Mouse (Mus musculus) stomach, embryonic 14.5 days (tissue): ENCODE results near the gene Aunip. TPM values are rescaled to one million over a fixed set of nuclear protein-coding genes. Genes with fewer than 3 reads are reported as not detected.

Source experiments
- ATAC-seq: fragments of 200-750 bp; cut with Nextera tagmentation; 2 replicates; pipeline ENCODE4 v1.8.0; 2017; ENCODE audit warnings: low read depth, moderate TSS enrichment; ENCODE audit not compliant: insufficient number of reproducible peaks, insufficient read depth, low FRiP score
- H3K27ac ChIP-seq: fragments of 300-500 bp; sonication (generic); 2 replicates; pipeline ENCODE4 v1.5.1; 2014; ENCODE audit warnings: mild to moderate bottlenecking, low read length, moderate library complexity, mixed read lengths
- H3K27me3 ChIP-seq: fragments of 300-500 bp; sonication (generic); 2 replicates; pipeline ENCODE4 v1.6.1; 2014; ENCODE audit warnings: low read length, control low read depth, mixed read lengths; ENCODE audit not compliant: control insufficient read depth, insufficient read depth
- H3K36me3 ChIP-seq: fragments of 300-500 bp; sonication (generic); 2 replicates; pipeline ENCODE4 v1.6.1; 2014; ENCODE audit warnings: mild to moderate bottlenecking, control low read depth, low read length, moderate library complexity, mixed read lengths; ENCODE audit not compliant: control insufficient read depth, insufficient read depth
- H3K4me1 ChIP-seq: fragments of 300-500 bp; sonication (generic); 2 replicates; pipeline ENCODE4 v1.6.1; 2014; ENCODE audit warnings: low read length, control low read depth, mixed read lengths; ENCODE audit not compliant: control insufficient read depth, insufficient read depth
- H3K4me2 ChIP-seq: fragments of 300-500 bp; sonication (generic); replicated peaks from 2 replicates; pipeline ENCODE4 v1.6.1; 2014; ENCODE audit warnings: low read depth, low read length, control low read depth
- H3K4me3 ChIP-seq: fragments of 300-500 bp; sonication (generic); 2 replicates; pipeline ENCODE4 v1.5.1; 2014; ENCODE audit warnings: low read depth, low read length, control low read depth
- H3K9ac ChIP-seq: fragments of 300-500 bp; sonication (generic); replicated peaks from 2 replicates; pipeline ENCODE4 v1.6.1; 2014; ENCODE audit warnings: low read depth, mild to moderate bottlenecking, control low read depth, low read length, moderate library complexity, mixed read lengths
- H3K9me3 ChIP-seq: fragments of 300-500 bp; sonication (generic); 2 replicates; pipeline ENCODE4 v1.6.1; 2016; ENCODE audit warnings: low read depth, low read length, control low read depth; ENCODE audit not compliant: control insufficient read depth
- WGBS: fragments of 180-500 bp; shearing (Covaris S2); extraction: QIAGEN DNeasy Blood & Tissue Kit; methylation state at CpG from one replicate; pipeline ENCODE4 v1.1.7; 2014; 5-methylcytosine and 5-hydroxymethylcytosine counted together
- microRNA-seq: library from miRNA; unstranded; fragments of <30 nt; microRNA quantifications from one replicate; pipeline ENCODE4, GENCODE M21; 2016
- polyA plus RNA-seq: library from polyadenylated mRNA; unstranded; fragments of >200 nt; fragmentation: Nextera tagmentation; extraction: Ambion mirVana; gene quantifications from 2 replicates; pipeline ENCODE4 v1.2.1, GENCODE M21; 2014

The Aunip gene
- polyA plus RNA-seq, 1 experiment from 2014 or later, result 4.6 TPM

GRCm38 (mm10) chr4:134569831-134570230, 59.0 kb downstream of the Aunip start:
- Histone ChIP-seq H3K27ac (no peak overlapping the region), H3K4me2 (no peak overlapping the region), H3K9me3 (no peaks in the 10 kb centered on the region), H3K27me3 (no peaks in the 10 kb centered on the region), H3K36me3 (no peaks in the 10 kb centered on the region), H3K4me1 (no peaks in the 10 kb centered on the region), H3K9ac (no peak overlapping the region), H3K4me3 (no peak overlapping the region)
- ATAC-seq, result no peak
- WGBS, result 69% methylated on average over 8 of the region's 8 CpGs

DNA sequence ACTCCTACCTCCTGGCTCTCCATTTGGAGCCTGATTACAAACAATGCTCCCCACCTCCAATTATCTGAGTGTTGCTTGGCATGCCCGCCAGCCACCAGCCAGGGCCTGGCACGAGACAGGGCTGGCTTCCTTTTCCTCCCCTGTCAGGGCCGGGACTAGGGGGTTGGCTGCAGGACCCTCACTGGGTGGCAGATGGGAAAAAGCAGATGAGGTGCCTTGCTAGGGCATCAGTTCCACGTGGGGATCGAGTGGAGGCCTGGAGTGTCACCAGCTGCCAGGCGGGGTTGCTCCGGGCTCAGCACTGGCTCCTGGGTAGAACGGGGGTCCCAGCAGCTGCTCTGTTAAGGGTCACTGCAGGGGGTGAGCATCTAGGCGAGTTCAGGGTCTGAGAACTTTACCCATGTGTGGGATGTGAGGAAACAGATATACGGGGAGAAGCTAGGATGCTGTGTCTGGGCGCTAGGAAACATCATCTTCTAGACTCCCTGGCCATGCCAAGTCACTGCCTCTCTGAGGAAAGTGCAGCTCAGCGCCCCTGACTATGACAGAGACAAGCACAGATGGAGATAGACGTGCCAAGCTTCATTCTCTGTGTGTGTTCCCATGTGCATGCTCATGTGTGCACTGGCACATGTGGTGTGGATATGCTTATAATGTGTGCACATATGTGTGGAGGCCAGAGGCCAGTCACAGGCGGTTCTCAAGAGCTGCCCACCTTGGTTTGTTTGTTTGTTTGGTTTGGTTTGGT, 60.1 kb downstream of the Aunip start:
- no peak overlapping the region for H3K4me3 ChIP-seq
- no peak overlapping the region for H3K27ac ChIP-seq
- H3K4me1 ChIP-seq, result no peaks in the 10 kb centered on the region
- no peaks in the 10 kb centered on the region for H3K9me3 ChIP-seq
- 78% methylated on average over 14 of the region's 14 CpGs for WGBS
- H3K27me3 ChIP-seq, result no peaks in the 10 kb centered on the region
- H3K36me3 ChIP-seq, result no peaks in the 10 kb centered on the region
- no peak overlapping the region for H3K9ac ChIP-seq
- H3K4me2 ChIP-seq, result no peak overlapping the region
- ATAC-seq, result no peak

- Histone ChIP-seq H3K4me1 (no peaks in the 10 kb centered on the region), H3K36me3 (no peaks in the 10 kb centered on the region), H3K27ac (no peak overlapping the region), H3K4me3 (no peak overlapping the region), H3K9ac (no peak overlapping the region), H3K9me3 (no peaks in the 10 kb centered on the region), H3K4me2 (no peak overlapping the region), H3K27me3 (no peaks in the 10 kb centered on the region)
- no peak for ATAC-seq
- 80% methylated on average over 24 of the region's 24 CpGs for WGBS
Measured at GRCm38 (mm10) chr4:134572449-134573300, 61.9 kb downstream of the Aunip start.

Small RNA genes within 50 kb of the gene (microRNA-seq; reads per million reads assigned to microRNA genes)
- 0.78 reads per million for gene Gm23634
- not detected for gene Mir6403

Other genes starting within 250 kb of the Aunip start
- 19.0 and 19.6 TPM in 2 replicates for gene Pdik1l, start 223.1 kb upstream of the Aunip start, polyA plus RNA-seq
- not detected in 2 replicates for gene Trim63, start 195.9 kb upstream of the Aunip start, polyA plus RNA-seq
- not detected in 2 replicates for gene Slc30a2, start 167.8 kb upstream of the Aunip start, polyA plus RNA-seq
- gene Extl1, start 127.1 kb upstream of the Aunip start, polyA plus RNA-seq, result 0.64 and 0.98 TPM in 2 replicates
- 13.8 and 15.1 TPM in 2 replicates for gene Pafah2, start 114.7 kb upstream of the Aunip start, polyA plus RNA-seq
- 1,523 and 1,653 TPM in 2 replicates for gene Stmn1, start 42.7 kb upstream of the Aunip start, polyA plus RNA-seq
- 2.2 and 2.3 TPM in 2 replicates for gene Paqr7, start 14.3 kb upstream of the Aunip start, polyA plus RNA-seq
- 111 and 119 TPM in 2 replicates for gene Mtfr1l, start 24.4 kb downstream of the Aunip start, polyA plus RNA-seq
- 17.4 and 21.6 TPM in 2 replicates for gene Selenon, start 41.2 kb downstream of the Aunip start, polyA plus RNA-seq
- 1.7 and 2.5 TPM in 2 replicates for gene Man1c1, start 193.3 kb downstream of the Aunip start, polyA plus RNA-seq